Mouse (Mus musculus) MEL-GATA-1-ER (cell line): ENCODE data around the gene Cxcl17.
"Not testable (repeated sequence)": the region's sequence is repeated elsewhere in the genome, so short reads cannot be mapped to it uniquely, and the experiment has no call there.

Experiments
- DNase-seq: peaks from one replicate; pipeline ENCODE4 v3.0.0-alpha.2; 2012; ENCODE audit warnings: low read depth; ENCODE audit errors: extremely low read depth

Cxcl17 gene

DNA sequence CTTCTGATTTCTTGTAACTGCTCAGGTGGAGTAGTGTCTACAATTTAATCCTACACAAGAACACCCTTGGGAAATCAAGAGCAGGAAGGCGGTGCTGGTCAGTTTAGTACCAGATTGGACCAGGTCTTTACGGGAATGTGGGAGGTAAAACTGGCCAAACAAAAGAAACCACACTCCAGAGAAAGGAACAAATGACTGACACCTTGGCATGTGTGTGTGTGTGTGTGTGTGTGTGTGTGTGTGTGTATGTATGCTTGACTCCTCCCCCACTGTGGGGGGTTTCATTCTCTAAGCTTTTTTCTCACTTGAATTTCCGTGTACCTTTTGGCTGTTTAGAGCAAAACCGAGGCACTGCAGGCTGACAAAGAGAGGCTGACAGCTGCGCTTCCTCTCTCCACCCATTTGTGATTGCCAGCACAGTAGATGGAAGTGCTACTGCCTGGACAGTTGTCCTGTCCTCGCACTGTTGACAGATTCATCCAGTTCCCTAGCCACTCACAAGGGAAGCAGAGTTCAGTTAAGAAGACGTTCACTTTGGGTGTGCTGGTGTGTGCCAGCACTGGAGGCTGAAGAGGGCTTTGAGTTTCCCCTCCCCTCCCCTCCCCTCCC lies at the start of gene Cxcl17:
Cxcl17 (minus strand) TSS at position 54 of the 609 bp plus-strand sequence.
- DNase-seq: no peak

DNA sequence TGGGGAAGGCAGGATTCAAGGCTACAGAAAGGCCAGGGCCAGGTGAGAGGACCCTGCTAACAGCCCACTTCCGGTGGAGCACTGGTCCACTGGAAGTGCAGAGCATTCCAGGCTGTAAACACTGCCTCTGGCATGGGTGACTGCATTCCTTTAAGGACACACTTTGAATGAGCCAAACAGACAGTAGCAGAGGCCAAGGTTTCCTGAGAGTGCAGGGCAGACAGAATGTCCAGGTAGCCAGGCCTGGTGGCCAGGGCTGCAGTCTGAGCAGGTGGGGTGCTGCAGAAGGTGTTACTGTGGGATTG lies 49.3 kb upstream of the Cxcl17 start:
- not testable (repeated sequence) for DNase-seq

- not testable (repeated sequence) for DNase-seq
These were observed 48.8 kb upstream of the Cxcl17 start for GRCm38 (mm10) chr7:25461336-25462032.

GRCm38 (mm10) chr7:25452103-25452502 lies 39.4 kb upstream of the Cxcl17 start:
- DNase-seq: no peak

DNA sequence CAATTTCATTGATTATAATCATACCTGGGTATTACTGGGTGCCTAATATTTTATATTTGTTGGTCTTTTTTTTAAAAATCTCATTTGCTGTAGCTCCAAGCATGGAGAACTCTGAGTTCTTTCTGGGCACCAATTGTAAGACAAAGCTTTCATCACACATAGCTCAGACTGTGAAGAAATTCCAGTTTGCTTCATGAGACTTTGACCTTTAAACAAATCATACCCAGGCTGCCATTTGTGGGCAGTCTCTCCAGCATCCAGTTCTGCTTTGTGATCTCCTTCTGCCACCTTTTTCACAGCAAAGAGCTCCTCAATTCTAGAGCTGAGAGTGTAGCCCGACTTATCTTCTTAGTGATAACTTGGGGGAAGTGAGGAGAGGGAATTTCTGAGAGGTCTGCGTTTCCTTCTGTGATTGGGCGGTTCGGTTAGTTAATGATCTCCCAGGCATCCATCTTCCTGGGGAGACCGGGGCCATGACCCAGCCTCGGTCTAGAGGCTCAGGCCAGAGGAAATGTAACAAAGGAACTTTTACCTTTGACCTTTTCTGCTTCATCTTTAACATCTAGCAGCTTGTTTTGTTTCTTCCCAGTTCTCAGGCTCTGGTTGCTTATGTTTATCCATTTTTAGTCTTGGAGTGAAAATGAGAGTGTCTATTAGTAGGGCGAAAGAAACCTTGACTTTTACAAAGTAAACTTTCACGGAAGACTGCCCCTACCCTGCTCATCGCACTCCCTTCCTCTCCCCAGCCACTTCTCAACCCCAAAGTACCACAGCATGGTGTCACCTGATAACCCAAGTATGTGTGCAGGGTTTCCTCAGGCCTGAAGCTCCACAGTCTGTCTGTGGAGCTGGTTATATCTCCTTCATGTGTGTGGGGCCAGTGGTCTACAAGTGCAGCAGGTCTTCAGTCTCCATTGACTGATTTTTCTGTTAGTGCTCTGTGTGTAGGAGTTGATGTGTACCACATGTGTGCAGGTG lies 37.5 kb upstream of the Cxcl17 start:
- no peak for DNase-seq

GRCm38 (mm10) chr7:25440816-25441153 lies 28.1 kb upstream of the Cxcl17 start:
- no peak for DNase-seq

DNA sequence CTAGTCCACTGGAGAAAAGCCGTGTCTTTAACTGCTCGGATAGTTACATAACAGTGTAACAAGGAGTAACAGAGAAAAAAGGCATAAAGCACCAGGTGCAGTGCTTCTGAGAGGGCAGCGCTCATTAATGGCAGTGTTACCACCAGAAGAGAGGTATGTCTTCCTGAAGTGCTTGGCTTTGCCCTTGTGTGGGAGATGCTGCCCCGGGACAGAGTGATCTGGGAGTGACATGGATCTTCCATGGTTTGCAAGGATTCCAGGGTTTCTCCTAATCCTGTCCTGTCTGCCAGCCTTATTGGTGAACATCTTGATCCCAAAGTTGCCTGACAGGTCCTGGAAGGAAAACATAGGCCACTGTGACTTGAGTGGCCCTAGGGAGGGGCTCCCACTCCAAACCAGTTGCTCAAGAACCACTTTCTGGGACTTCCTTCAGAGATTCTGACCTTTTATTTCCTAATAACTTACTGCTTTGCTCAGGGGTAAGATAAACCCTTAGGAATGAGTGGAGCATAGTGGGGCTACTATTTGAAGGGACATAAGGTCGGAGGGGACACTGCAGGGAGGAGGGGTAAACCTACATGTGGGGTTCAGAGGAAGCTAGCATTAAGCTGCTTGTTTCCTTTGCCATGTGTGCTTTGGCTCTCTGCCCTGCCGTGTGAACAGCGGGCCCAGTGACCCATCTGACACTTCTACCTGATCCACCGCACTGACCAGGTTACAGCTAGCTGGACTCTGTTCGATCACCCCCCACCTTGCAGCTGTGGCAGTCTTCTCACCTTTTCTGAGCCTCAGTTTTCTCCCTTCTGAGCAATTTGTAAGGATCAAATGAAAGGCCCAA lies 27.5 kb upstream of the Cxcl17 start:
- no peak for DNase-seq

GRCm38 (mm10) chr7:25439124-25439822 lies 26.6 kb upstream of the Cxcl17 start:
- DNase-seq: no peak

DNA sequence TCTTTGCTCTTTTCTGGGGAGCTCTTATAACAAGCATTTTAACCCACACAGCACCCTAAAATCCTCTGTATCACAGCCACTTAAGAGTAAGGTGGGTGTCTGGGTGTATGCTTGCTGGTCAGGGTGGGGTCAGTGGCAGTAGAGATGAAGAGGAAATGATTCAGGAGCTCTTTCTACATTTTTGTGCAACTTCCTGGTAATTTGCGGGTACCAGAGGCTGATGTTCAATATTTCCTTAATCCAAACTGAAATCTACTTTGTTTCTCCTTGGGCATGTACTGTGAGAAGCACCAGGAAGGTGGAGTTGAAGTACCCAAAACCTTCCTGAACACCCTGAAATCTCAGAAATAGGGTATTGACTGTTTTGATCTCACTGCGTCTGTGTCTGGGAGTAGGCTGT lies 24.0 kb upstream of the Cxcl17 start:
- no peak for DNase-seq

DNA sequence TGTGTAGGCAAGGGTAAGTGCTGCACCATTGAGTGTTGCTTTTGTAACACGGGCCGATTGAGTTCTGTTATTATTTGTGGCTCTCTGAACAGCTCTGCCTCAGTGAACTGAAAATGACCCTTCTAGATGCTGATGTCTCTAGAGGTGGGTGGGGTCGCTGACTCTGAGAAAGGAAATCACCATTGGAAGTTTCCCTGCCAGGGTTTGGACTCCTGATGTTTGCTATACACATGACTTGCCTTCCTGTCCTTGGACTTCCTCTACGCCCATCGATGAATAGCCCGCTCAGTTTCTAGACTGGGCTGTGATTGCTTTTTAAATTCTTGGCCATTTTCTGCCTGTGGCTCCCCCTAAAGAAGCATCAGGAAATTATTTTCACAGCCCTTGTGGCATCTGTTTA lies 23.5 kb upstream of the Cxcl17 start:
- no peak for DNase-seq

DNA sequence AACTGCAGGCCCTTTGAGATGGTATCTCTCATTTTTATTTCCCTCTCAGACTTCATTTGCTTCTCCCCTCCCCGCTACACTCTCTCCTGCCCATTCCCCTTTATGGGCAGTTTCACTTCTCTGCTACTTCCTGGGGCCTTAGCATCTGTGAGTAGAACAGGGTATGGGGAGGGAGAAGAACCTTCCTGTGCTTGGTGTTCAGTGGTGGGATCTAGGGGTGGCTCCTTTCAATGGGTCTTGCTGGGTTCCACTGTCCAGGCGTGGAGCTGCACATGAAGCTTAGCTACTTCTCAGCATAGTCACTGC lies 22.8 kb upstream of the Cxcl17 start:
- no peak for DNase-seq

DNA sequence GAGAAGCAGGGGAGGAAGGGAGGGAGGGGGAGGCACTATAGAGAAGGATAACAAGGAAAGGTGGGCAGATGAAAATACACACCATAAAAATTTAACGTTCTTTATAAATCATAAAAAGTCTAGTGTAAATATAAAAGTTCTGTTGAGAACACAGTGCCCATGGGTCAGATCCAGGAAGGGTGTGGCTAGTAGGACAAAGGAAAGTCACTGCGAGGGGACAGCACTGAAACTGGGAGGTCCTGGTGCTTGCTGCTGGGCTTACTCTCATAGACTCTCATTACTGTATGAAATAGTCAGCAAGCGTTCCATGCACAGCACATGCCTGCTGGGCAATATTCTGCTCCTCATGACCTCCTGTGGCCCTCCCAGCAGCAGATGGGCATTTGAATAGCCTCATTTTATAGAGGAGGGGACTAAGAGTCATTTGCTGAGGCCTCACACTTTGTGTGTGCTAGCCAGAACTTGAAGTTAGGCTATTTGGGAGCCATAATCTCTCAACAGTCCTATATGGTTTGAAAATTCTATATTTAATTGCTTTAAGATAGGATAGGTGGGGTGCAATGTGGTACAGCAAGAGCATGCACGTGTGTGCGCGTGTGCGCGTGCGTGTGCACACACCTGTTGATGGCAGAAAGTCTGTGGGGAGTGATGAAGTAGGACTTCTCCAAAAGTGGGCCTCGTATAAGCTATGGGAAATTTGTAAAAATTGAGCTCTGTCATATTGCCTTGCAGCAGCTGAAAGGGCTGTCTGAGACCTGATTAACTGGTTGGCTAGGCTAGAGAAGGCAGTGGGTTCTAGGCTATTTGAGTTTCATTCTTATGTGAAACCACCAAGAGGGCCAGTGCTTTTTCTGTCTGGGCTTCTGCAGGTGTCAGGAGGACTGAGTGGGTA lies 22.2 kb upstream of the Cxcl17 start:
- no peak for DNase-seq

DNA sequence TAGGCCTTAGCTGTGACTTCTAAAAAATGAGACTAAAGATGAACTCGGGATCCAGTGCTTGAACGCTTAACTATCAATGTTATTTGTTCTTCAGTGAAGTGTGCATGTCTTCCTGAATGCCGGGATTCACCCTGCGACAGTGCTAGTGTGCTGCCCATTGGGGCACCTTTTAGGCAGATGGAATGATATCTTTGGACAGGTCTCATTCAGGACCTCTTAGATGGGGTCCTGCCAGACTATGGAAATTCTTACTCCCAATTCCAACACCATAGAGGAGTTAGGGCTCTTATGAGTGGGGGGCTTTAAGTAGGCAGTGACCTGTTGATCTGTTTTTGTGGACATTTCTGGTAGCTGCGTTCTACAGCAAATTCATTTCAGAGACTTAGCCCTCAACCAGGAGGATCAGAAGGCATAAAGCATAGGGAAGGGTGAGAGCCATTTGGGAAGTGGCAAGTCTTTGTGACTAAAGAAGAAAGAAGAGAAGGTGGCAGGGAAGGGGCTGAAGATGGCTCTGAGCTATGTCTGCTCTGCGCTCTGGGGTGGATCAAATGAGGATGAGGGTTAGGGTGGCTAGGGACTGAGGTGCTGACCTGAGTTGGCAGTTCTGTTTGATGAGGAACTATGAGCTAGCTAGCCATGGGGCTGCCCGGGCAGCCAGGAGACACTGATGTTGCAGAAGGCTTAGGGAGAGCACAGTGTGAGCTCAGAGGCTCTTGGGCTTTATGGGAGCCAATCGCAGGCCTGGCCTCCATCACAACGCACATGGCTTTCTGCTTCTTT lies 21.3 kb upstream of the Cxcl17 start:
- DNase-seq: no peak

- no peak for DNase-seq
These were observed 20.4 kb upstream of the Cxcl17 start for GRCm38 (mm10) chr7:25433007-25433541.

- DNase-seq: no peak
These were observed 19.7 kb upstream of the Cxcl17 start for GRCm38 (mm10) chr7:25432381-25432780.

GRCm38 (mm10) chr7:25429886-25430784 lies 17.4 kb upstream of the Cxcl17 start:
- DNase-seq: no peak

- DNase-seq: no peak
These were observed 15.6 kb upstream of the Cxcl17 start for GRCm38 (mm10) chr7:25428321-25428720.

DNA sequence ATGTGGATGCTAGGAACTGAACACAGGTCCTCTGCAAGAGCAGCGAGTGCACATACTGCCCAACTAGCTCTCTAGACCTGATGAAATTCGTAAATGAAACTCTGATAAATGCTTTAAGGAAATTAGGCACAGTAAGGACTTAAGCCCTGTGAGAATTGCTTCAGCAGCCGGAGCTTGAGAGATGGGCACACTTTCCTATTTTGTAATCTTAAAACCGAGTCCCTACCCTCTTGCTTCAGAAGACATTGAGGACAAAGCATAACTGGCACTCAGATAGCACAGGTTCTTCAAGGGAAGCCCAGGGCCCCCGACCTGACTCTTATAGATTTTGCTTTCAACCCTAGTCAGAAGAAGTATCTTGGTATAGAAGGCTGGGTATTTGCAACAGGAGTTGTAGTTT lies 14.5 kb upstream of the Cxcl17 start:
- DNase-seq: no peak
